8 mouse cellular contexts compared by ENCODE assay signal in genomic region chr13:71959361-71960276, GRCm38 (mm10). TPM values are rescaled to one million over a fixed set of nuclear protein-coding genes. Genes with fewer than 3 reads are reported as not detected.
DNase-seq lines count a peak whose midpoint lies in the region; ATAC-seq lines count a peak whose summit lies in the region.

No protein-coding gene starts in this region.

- peak overlapping the region; percentile 55 for H3K4me2 ChIP-seq in embryonic facial prominence, embryonic 13.5 days
- peak overlapping the region; percentile 25; the same call in 1 of the 2 replicates for H3K4me2 ChIP-seq in intestine, embryonic 14.5 days (ENCODE audit: low read length)
- peak overlapping the region; percentile 74 for H3K4me2 ChIP-seq in midbrain, embryonic 14.5 days (ENCODE audit: low read length)

- H3K27ac ChIP-seq in embryonic facial prominence, embryonic 13.5 days = 0 out of 2 replicates have a peak overlapping the region, but pooled peaks have one; percentile 28
- no peak overlapping the region for H3K27ac ChIP-seq in intestine, embryonic 14.5 days (ENCODE audit: low read depth)
- H3K27ac ChIP-seq in midbrain, embryonic 14.5 days (replicated peaks; ENCODE audit: low read depth, low read length) = peak overlapping the region; percentile 89

- peaks cover 94% of the 10 kb centered on the region for H3K27me3 ChIP-seq in embryonic facial prominence, embryonic 13.5 days
- peaks cover 99% of the 10 kb centered on the region for H3K27me3 ChIP-seq in intestine, embryonic 14.5 days (replicated peaks; ENCODE audit: control insufficient read depth, insufficient read depth, low read length)
- H3K27me3 ChIP-seq in midbrain, embryonic 14.5 days (ENCODE audit: control insufficient read depth, insufficient read depth, low read length) = peaks cover 20% of the 10 kb centered on the region

- ATAC-seq in frontal cortex, adult (ENCODE audit: low TSS enrichment) = peak; percentile 34; the same call in 1 of the 2 replicates
- no peak for ATAC-seq in embryonic facial prominence, embryonic 13.5 days (ENCODE audit: insufficient number of reproducible peaks, insufficient read depth, low FRiP score, low TSS enrichment, low read depth)
- no peak for ATAC-seq in intestine, embryonic 14.5 days (replicated peaks; ENCODE audit: low FRiP score, low TSS enrichment, low read depth)
- ATAC-seq in midbrain, embryonic 14.5 days (ENCODE audit: low FRiP score, low TSS enrichment) = 0 out of 2 replicates have a peak, but pooled peaks have one; percentile 22

- H3K9me3 ChIP-seq in embryonic facial prominence, embryonic 13.5 days = no peaks in the 10 kb centered on the region
- H3K9me3 ChIP-seq in intestine, embryonic 14.5 days (ENCODE audit: control insufficient read depth, low read length) = no peaks in the 10 kb centered on the region
- H3K9me3 ChIP-seq in midbrain, embryonic 14.5 days (ENCODE audit: control insufficient read depth, low read length) = no peaks in the 10 kb centered on the region

- H3K9ac ChIP-seq in embryonic facial prominence, embryonic 13.5 days = peak overlapping the region; percentile 46
- no peak overlapping the region for H3K9ac ChIP-seq in intestine, embryonic 14.5 days (ENCODE audit: low read length)
- H3K9ac ChIP-seq in midbrain, embryonic 14.5 days (replicated peaks; ENCODE audit: low read length) = peak overlapping the region; percentile 93

- no peak for DNase-seq in frontal cortex, postnatal 10 days (ENCODE audit: low spot score in 2 of 2)
- peak; percentile 71 for DNase-seq in intestine, embryonic 14.5 days (ENCODE audit: low spot score)
- DNase-seq in midbrain, embryonic 14.5 days = peak; percentile 80
- no peak for DNase-seq in urinary bladder, postnatal 25 days (ENCODE audit: low spot score)
- DNase-seq in gastrocnemius, postnatal 36 days = no peak
- DNase-seq in right cerebral cortex, postnatal 36 days (ENCODE audit: low spot score in 2 of 2) = no peak

- H3K4me1 ChIP-seq in embryonic facial prominence, embryonic 13.5 days = peaks cover 48% of the 10 kb centered on the region
- peaks cover 11% of the 10 kb centered on the region for H3K4me1 ChIP-seq in intestine, embryonic 14.5 days (replicated peaks; ENCODE audit: control insufficient read depth, insufficient read depth, low read length)
- H3K4me1 ChIP-seq in midbrain, embryonic 14.5 days (ENCODE audit: control insufficient read depth, insufficient read depth, low read length) = peaks cover 41% of the 10 kb centered on the region

- no peaks in the 10 kb centered on the region for H3K36me3 ChIP-seq in embryonic facial prominence, embryonic 13.5 days
- H3K36me3 ChIP-seq in intestine, embryonic 14.5 days (ENCODE audit: control insufficient read depth, insufficient read depth, low read length) = no peaks in the 10 kb centered on the region
- peaks cover 24% of the 10 kb centered on the region for H3K36me3 ChIP-seq in midbrain, embryonic 14.5 days (ENCODE audit: control insufficient read depth, insufficient read depth, low read length)

- H3K4me3 ChIP-seq in embryonic facial prominence, embryonic 13.5 days = peak overlapping the region; percentile 35
- H3K4me3 ChIP-seq in intestine, embryonic 14.5 days (ENCODE audit: low read depth, low read length) = 0 out of 2 replicates have a peak overlapping the region, but pooled peaks have one; percentile 8
- peak overlapping the region; percentile 79 for H3K4me3 ChIP-seq in midbrain, embryonic 14.5 days (replicated peaks; ENCODE audit: low read depth, low read length)

- WGBS in embryonic facial prominence, embryonic 13.5 days = 1% methylated on average over 76 of the region's 76 CpGs
- 4% methylated on average over 76 of the region's 76 CpGs for WGBS in intestine, embryonic 14.5 days
- WGBS in midbrain, embryonic 14.5 days = 1% methylated on average over 76 of the region's 76 CpGs

- intact Hi-C loops in gastrocnemius, postnatal 36 days (cut with DNase I) = loop anchor here (10.0 kb wide), 1 partner anchor 665 kb away; the partner anchor contains the start of gene Irx2

RNA-seq across cellular contexts. Expression of gene Irx1, which starts 3.9 kb away (rescaled TPM):
- 3.5 and 7.6 TPM in 2 replicates for polyA plus RNA-seq in embryonic facial prominence, embryonic 13.5 days (2015; fragmentation: Nextera tagmentation; extraction: Ambion mirVana)
- polyA plus RNA-seq in intestine, embryonic 14.5 days (2014; fragmentation: Nextera tagmentation; extraction: Ambion mirVana) = not detected in 2 replicates
- polyA plus RNA-seq in midbrain, embryonic 14.5 days (2014; fragmentation: Nextera tagmentation; extraction: Ambion mirVana) = 10.1 and 16.4 TPM in 2 replicates
- total RNA-seq in gastrocnemius, postnatal 36 days (2021) = not detected

Comparison
In these comparisons a context has a peak if more than half of its experiments do, and no peak if none do; other contexts are left out.
1. ATAC-seq: peak in frontal cortex, adult (single experiment) and midbrain, embryonic 14.5 days (single experiment); none in embryonic facial prominence, embryonic 13.5 days (single experiment) and intestine, embryonic 14.5 days (single experiment).
2. DNase-seq: peak in intestine, embryonic 14.5 days (single experiment) and midbrain, embryonic 14.5 days (single experiment); none in frontal cortex, postnatal 10 days (0 of 2), urinary bladder, postnatal 25 days (single experiment), gastrocnemius, postnatal 36 days (0 of 2) and right cerebral cortex, postnatal 36 days (0 of 2).
3. H3K4me3 ChIP-seq: peak in every context shown above with its lines; median percentile 79 in midbrain, embryonic 14.5 days; 35 in embryonic facial prominence, embryonic 13.5 days; 8 in intestine, embryonic 14.5 days.
4. Peak in every context shown above with its lines, with median percentiles within 50 percentile points of each other: H3K4me2 ChIP-seq.